Mouse (Mus musculus): ENCODE results near the gene Plpp1. TPM values are rescaled to one million over a fixed set of nuclear protein-coding genes. Genes with fewer than 3 reads are reported as not detected.

The Plpp1 gene
- polyA plus RNA-seq, 1 experiment from 2014 or later: 61.9 TPM

DNA sequence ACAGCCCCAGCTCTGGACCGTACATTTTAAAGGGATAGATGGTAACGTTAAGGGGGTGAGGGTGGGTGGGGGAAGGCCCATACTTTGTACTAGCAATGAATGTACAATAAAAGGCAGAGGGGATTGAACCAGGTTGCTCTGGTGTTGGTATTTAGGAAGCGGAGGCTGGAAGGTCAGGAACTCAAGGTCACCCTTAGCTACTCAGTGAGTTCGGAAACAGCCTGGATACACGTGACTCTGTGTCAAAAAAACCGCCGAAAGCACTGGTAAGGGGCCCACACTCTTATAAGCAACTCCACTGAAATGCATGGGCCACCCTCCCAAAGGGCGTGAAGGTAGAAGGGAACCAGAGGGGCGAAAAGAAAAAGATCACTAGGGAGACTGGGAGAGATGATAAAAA, 41.2 kb upstream of the Plpp1 start:
- no peak overlapping the region for H3K9ac ChIP-seq (ENCODE audit: low read depth, low read length)
- no peak overlapping the region for H3K4me3 ChIP-seq (ENCODE audit: low read length)
- no peak for ATAC-seq (ENCODE audit: low FRiP score, low TSS enrichment)
- no peaks in the 10 kb centered on the region for H3K9me3 ChIP-seq (ENCODE audit: control insufficient read depth, low read length)
- peaks cover 20% of the 10 kb centered on the region for H3K4me1 ChIP-seq (ENCODE audit: control insufficient read depth, insufficient read depth, low read length)
- H3K4me2 ChIP-seq (replicated peaks; ENCODE audit: low read depth, low read length): no peak overlapping the region
- WGBS: 79% methylated on average over 9 of the region's 9 CpGs
- H3K27ac ChIP-seq (ENCODE audit: low read depth, low read length): no peak overlapping the region
- H3K36me3 ChIP-seq (ENCODE audit: control insufficient read depth, insufficient read depth, low read length): no peaks in the 10 kb centered on the region
- no peaks in the 10 kb centered on the region for H3K27me3 ChIP-seq (ENCODE audit: control insufficient read depth, insufficient read depth, low read length)

DNA sequence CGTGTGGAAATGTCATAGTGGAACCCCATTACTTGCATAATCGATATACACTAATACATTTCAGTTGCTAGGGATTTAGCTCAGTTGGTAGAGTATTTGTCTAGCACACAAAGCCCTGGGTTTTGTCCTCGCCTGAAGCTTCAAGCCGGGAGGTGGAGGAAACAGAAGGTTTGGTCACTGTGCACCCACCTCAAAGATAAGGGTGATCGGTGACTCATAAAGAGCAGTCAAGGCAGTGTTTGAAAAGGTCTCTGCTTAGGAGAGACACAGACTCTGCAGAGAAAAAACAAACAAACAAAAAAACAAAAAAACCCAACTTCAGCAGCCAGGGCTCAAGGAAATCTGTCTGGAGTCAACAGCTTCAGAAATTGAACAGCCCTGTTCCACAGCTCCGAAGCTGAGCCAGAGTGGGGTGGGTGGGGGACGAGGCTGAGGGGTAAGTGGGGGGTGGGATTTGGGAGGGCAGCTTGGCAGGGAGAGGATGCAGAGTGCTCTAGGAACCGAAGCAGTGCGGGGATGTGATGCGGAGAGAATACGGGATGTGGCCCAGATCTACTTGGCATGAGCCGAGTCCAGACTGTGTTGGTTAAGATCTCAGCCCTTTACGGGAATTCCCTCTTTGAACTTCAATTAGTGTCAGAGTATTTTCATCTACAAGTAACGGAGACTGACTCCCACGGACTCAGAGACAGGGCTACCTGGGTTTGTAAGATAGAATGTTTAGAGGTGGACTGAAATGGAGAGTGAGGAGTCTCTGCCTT, 40.6 kb upstream of the Plpp1 start:
- H3K9ac ChIP-seq (ENCODE audit: low read depth, low read length): no peak overlapping the region
- H3K27ac ChIP-seq (ENCODE audit: low read depth, low read length): no peak overlapping the region
- H3K4me3 ChIP-seq (ENCODE audit: low read length): no peak overlapping the region
- no peak overlapping the region for H3K4me2 ChIP-seq (replicated peaks; ENCODE audit: low read depth, low read length)
- no peak for ATAC-seq (ENCODE audit: low FRiP score, low TSS enrichment)
- H3K9me3 ChIP-seq (ENCODE audit: control insufficient read depth, low read length): no peaks in the 10 kb centered on the region
- H3K36me3 ChIP-seq (ENCODE audit: control insufficient read depth, insufficient read depth, low read length): no peaks in the 10 kb centered on the region
- H3K4me1 ChIP-seq (ENCODE audit: control insufficient read depth, insufficient read depth, low read length): peaks cover 21% of the 10 kb centered on the region
- 74% methylated on average over 15 of the region's 15 CpGs for WGBS
- no peaks in the 10 kb centered on the region for H3K27me3 ChIP-seq (ENCODE audit: control insufficient read depth, insufficient read depth, low read length)

DNA sequence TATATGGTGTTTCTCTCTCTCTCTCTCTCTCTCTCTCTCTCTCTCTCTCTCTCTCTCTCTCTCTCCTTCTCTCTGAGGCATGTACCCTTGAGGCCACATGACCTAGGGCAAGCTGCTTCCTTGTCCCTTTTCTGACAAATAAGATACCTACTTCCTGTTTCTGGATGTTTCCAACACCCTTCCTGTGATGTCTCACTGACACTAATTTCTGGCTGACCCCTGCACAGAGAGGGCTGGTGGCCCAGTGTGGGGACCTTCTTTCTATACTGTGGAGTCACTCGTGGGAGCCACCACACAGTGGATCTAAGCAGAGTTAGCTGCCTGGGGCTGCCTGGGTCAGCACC, 40.1 kb upstream of the Plpp1 start:
- no peaks in the 10 kb centered on the region for H3K9me3 ChIP-seq (ENCODE audit: control insufficient read depth, low read length)
- peaks cover 21% of the 10 kb centered on the region for H3K4me1 ChIP-seq (ENCODE audit: control insufficient read depth, insufficient read depth, low read length)
- H3K4me3 ChIP-seq (ENCODE audit: low read length): no peak overlapping the region
- H3K27ac ChIP-seq (ENCODE audit: low read depth, low read length): no peak overlapping the region
- H3K36me3 ChIP-seq (ENCODE audit: control insufficient read depth, insufficient read depth, low read length): no peaks in the 10 kb centered on the region
- H3K27me3 ChIP-seq (ENCODE audit: control insufficient read depth, insufficient read depth, low read length): no peaks in the 10 kb centered on the region
- no peak overlapping the region for H3K9ac ChIP-seq (ENCODE audit: low read depth, low read length)
- 25% methylated on average over 1 of the region's 1 CpGs for WGBS
- ATAC-seq (ENCODE audit: low FRiP score, low TSS enrichment): no peak
- H3K4me2 ChIP-seq (replicated peaks; ENCODE audit: low read depth, low read length): no peak overlapping the region

DNA sequence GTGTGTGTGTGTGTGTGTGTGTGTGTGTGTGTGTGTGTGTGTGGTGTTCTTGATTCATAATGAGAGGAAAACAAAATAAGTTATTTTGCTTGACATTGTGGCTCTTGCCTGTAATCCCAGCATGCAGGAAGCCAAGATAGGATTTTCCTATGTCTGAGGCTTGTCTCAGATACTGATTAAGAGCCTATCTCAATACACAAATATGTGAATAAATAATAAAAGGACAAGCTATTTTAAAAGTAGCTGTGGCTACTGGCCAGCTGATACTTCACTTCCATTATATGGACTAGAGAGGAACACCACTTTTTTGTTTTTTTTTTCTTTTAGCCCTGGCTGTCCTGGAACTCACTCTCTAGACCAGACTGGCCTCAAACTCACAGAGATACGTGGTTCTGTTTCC, 38.8 kb upstream of the Plpp1 start:
- no peak for ATAC-seq (ENCODE audit: low FRiP score, low TSS enrichment)
- Histone ChIP-seq H3K4me1 (ENCODE audit: control insufficient read depth, insufficient read depth, low read length) (peaks cover 21% of the 10 kb centered on the region), H3K4me3 (ENCODE audit: low read length) (no peak overlapping the region), H3K9me3 (ENCODE audit: control insufficient read depth, low read length) (peaks cover 4% of the 10 kb centered on the region; the same call in 1 of the 2 replicates), H3K36me3 (ENCODE audit: control insufficient read depth, insufficient read depth, low read length) (no peaks in the 10 kb centered on the region), H3K4me2 (replicated peaks; ENCODE audit: low read depth, low read length) (no peak overlapping the region), H3K9ac (ENCODE audit: low read depth, low read length) (no peak overlapping the region), H3K27ac (ENCODE audit: low read depth, low read length) (no peak overlapping the region), H3K27me3 (ENCODE audit: control insufficient read depth, insufficient read depth, low read length) (no peaks in the 10 kb centered on the region)
- WGBS: 37% methylated on average over 1 of the region's 1 CpGs

DNA sequence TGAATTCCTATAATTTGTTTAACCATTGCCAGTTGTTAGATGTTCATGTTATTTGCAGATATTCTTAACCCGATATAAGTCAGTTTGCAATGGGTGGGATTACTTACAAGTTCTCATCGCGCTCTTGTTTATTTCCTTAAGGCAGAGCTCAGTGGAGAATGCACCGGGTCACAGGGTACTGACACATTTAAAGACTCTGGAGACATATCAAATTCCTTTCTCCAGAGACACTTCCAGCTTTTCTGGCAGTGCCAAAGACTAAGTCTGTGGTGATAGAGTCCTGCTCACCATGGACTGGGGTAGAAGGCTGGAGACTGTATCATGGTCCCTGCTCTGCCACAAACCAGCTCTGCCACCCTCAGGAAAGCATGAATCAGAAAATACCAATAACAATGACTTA, 38.0 kb upstream of the Plpp1 start:
- Histone ChIP-seq H3K27ac (ENCODE audit: low read depth, low read length) (no peak overlapping the region), H3K36me3 (ENCODE audit: control insufficient read depth, insufficient read depth, low read length) (no peaks in the 10 kb centered on the region)
- 0 out of 2 replicates have a peak, but pooled peaks have one; percentile 60 for ATAC-seq (ENCODE audit: low FRiP score, low TSS enrichment)

DNA sequence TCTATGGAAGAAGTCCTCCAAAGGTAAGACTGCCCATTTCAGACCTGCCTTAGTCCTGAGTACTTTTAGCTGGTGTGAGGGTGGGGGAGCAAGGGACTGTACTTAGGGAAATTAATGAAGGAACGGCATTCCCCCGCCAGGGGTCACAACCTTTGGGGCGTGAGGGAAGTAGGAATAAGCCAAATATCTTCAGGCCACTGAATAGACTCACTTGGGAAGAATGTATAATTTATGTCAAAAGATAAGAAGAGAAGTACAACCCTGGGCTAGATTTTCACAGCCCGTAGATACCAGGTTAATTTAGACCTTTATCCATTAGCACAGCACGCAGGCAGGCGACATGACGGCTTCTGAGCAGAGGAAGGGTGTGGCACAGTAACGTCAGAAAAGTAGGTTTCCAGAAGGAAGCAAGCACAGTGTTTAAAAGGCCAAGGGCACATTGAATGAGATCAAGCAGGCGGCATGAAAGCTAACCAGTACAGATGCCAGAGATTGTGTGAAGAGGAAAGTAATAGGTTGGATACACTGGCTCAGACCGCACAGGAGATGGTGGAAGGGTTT, 37.0 kb upstream of the Plpp1 start:
- no peaks in the 10 kb centered on the region for H3K36me3 ChIP-seq (ENCODE audit: control insufficient read depth, insufficient read depth, low read length)
- H3K27me3 ChIP-seq (ENCODE audit: control insufficient read depth, insufficient read depth, low read length): no peaks in the 10 kb centered on the region
- ATAC-seq (ENCODE audit: low FRiP score, low TSS enrichment): no peak
- H3K4me1 ChIP-seq (ENCODE audit: control insufficient read depth, insufficient read depth, low read length): peaks cover 21% of the 10 kb centered on the region
- no peak overlapping the region for H3K9ac ChIP-seq (ENCODE audit: low read depth, low read length)
- H3K27ac ChIP-seq (ENCODE audit: low read depth, low read length): no peak overlapping the region
- 58% methylated on average over 10 of the region's 10 CpGs for WGBS
- H3K9me3 ChIP-seq (ENCODE audit: control insufficient read depth, low read length): peaks cover 11% of the 10 kb centered on the region; the same call in 1 of the 2 replicates
- H3K4me2 ChIP-seq (replicated peaks; ENCODE audit: low read depth, low read length): no peak overlapping the region
- no peak overlapping the region for H3K4me3 ChIP-seq (ENCODE audit: low read length)

More for the DNA sequence above, 38.0 kb upstream of the Plpp1 start:
- H3K9ac ChIP-seq (ENCODE audit: low read depth, low read length): no peak overlapping the region
- H3K4me2 ChIP-seq (replicated peaks; ENCODE audit: low read depth, low read length): no peak overlapping the region
- 29% methylated on average over 4 of the region's 4 CpGs for WGBS
- H3K4me1 ChIP-seq (ENCODE audit: control insufficient read depth, insufficient read depth, low read length): peaks cover 21% of the 10 kb centered on the region
- H3K27me3 ChIP-seq (ENCODE audit: control insufficient read depth, insufficient read depth, low read length): no peaks in the 10 kb centered on the region
- peaks cover 10% of the 10 kb centered on the region; the same call in 1 of the 2 replicates for H3K9me3 ChIP-seq (ENCODE audit: control insufficient read depth, low read length)
- no peak overlapping the region for H3K4me3 ChIP-seq (ENCODE audit: low read length)

DNA sequence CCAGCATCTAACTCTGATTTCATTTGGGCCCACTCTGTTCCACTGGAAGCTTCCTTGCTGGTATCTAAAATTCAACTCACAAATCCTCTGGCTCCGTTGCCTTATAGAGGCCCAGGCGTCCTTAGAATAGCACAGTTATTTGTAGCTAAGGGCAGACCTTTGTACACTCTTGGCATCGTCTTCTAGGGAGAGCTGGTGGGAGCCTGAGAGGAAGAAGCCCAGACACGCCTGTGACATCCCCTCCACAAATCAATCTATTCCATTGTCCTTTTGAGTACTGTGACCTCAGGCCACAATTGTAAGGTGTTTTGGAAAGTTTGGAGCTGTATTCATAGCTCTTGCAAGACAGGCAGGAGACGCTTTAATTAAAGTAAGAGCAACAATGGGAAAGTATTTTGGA, 36.0 kb upstream of the Plpp1 start:
- ATAC-seq (ENCODE audit: low FRiP score, low TSS enrichment): no peak
- H3K4me1 ChIP-seq (ENCODE audit: control insufficient read depth, insufficient read depth, low read length): peaks cover 21% of the 10 kb centered on the region
- 62% methylated on average over 5 of the region's 5 CpGs for WGBS
- H3K36me3 ChIP-seq (ENCODE audit: control insufficient read depth, insufficient read depth, low read length): no peaks in the 10 kb centered on the region
- peaks cover 11% of the 10 kb centered on the region; the same call in 1 of the 2 replicates for H3K9me3 ChIP-seq (ENCODE audit: control insufficient read depth, low read length)
- no peak overlapping the region for H3K4me3 ChIP-seq (ENCODE audit: low read length)
- H3K9ac ChIP-seq (ENCODE audit: low read depth, low read length): no peak overlapping the region
- H3K27ac ChIP-seq (ENCODE audit: low read depth, low read length): no peak overlapping the region
- no peaks in the 10 kb centered on the region for H3K27me3 ChIP-seq (ENCODE audit: control insufficient read depth, insufficient read depth, low read length)
- no peak overlapping the region for H3K4me2 ChIP-seq (replicated peaks; ENCODE audit: low read depth, low read length)

DNA sequence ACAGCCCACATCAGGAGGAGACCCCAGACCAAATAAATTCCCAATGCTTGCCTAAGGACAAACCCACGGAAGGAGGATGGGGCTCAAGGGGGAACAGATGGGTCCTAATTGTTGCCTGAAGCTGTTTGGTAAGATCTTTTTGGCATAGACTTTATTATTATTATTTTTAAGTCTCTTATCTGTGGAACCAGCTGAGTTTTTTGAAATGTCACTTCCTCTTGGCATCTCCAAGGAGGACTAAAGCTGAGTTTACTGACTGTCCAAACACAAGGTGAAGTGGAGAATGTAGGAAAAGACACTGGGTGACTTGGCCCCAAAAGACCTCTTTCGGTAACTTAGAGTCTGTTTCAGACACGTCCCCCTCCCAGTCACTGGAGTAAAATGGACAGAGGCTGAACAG, 34.9 kb upstream of the Plpp1 start:
- Histone ChIP-seq H3K27me3 (ENCODE audit: control insufficient read depth, insufficient read depth, low read length) (no peaks in the 10 kb centered on the region), H3K4me1 (ENCODE audit: control insufficient read depth, insufficient read depth, low read length) (peaks cover 20% of the 10 kb centered on the region), H3K36me3 (ENCODE audit: control insufficient read depth, insufficient read depth, low read length) (no peaks in the 10 kb centered on the region), H3K4me2 (replicated peaks; ENCODE audit: low read depth, low read length) (no peak overlapping the region), H3K27ac (ENCODE audit: low read depth, low read length) (no peak overlapping the region), H3K9me3 (ENCODE audit: control insufficient read depth, low read length) (peaks cover 11% of the 10 kb centered on the region; the same call in 1 of the 2 replicates), H3K9ac (ENCODE audit: low read depth, low read length) (no peak overlapping the region), H3K4me3 (ENCODE audit: low read length) (no peak overlapping the region)
- no peak for ATAC-seq (ENCODE audit: low FRiP score, low TSS enrichment)
- 94% methylated on average over 3 of the region's 3 CpGs for WGBS

DNA sequence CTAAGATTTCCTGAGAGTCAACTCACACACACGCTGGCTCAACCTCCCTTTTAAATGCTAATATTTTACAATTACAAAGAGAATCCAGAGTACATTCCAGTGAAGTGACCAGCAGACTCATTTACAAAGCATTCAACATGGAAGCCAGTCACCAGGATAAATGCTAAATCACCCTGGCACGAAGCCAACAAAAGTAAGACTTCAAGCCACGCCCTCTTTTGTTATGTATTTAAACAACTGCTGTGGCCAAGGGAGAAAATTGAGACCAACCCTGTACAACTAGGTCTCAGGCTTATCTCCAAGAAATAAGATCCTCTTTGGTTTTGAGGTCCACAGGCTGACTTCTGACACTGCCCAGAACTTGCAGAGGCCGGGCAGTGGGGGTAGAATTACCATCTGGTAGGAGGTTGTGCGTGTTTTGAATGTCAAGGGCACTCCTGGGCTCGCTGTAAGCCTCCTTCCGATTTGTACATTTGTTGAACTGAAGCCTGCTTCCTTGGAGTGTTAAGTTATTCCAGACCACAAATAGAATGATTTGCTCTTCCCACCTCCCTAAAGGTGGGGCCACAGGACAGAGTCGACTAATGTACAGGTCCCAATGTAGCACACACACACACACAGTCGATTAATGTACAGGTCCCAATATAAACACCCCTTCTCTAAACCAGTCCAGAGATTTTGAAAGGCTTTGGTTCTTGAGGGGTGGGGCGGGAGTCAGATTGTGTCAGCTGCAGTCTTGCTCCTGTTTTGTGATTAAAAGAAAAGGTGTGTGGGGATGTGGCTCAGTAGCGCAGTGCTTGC, 29.9 kb upstream of the Plpp1 start:
- Histone ChIP-seq H3K4me1 (ENCODE audit: control insufficient read depth, insufficient read depth, low read length) (peaks cover 12% of the 10 kb centered on the region), H3K27ac (ENCODE audit: low read depth, low read length) (peak overlapping the region; percentile 6; the same call in 1 of the 2 replicates), H3K4me2 (replicated peaks; ENCODE audit: low read depth, low read length) (no peak overlapping the region), H3K9ac (ENCODE audit: low read depth, low read length) (no peak overlapping the region), H3K4me3 (ENCODE audit: low read length) (no peak overlapping the region), H3K36me3 (ENCODE audit: control insufficient read depth, insufficient read depth, low read length) (no peaks in the 10 kb centered on the region), H3K27me3 (ENCODE audit: control insufficient read depth, insufficient read depth, low read length) (no peaks in the 10 kb centered on the region), H3K9me3 (ENCODE audit: control insufficient read depth, low read length) (peaks cover 11% of the 10 kb centered on the region; the same call in 1 of the 2 replicates)
- WGBS: 33% methylated on average over 11 of the region's 11 CpGs
- ATAC-seq (ENCODE audit: low FRiP score, low TSS enrichment): peak; percentile 77
